Mouse (Mus musculus) v-Abl transformed pro-B cells (cell line): ENCODE results near the gene Slc4a4.
"Not testable (repeated sequence)": the region's sequence is repeated elsewhere in the genome, so short reads cannot be mapped to it uniquely, and the experiment has no call there.

ENCODE experiments used
- in situ Hi-C, 2 experiments: fragments of 400-800 bp; cut with MboI; formaldehyde crosslinking; loops; one replicate each; pipeline ENCODE4 v1.15.1; 2025; ENCODE audit not compliant: unreplicated experiment in 2 of 2

Slc4a4 gene

DNA sequence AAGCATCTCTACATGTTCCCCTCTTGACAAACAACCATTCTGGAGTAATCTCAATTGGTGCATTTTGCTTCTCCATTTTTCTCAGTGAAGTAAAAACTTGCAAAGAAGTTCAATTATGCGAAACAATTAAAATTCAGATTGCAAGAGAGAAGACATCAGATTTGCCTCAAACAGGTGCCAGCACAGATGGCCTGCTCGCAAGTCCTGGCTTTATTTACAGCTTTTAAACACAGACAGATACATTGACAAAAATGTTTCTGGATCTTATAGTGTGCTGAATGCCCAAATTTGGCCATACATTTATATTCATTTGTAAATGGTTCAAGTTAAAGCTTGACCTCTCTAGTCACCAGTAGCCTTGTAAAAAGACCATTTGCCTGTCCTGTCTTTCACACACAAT is 169.8 kb downstream of the Slc4a4 start:
- in situ Hi-C loops = no loop called here

DNA sequence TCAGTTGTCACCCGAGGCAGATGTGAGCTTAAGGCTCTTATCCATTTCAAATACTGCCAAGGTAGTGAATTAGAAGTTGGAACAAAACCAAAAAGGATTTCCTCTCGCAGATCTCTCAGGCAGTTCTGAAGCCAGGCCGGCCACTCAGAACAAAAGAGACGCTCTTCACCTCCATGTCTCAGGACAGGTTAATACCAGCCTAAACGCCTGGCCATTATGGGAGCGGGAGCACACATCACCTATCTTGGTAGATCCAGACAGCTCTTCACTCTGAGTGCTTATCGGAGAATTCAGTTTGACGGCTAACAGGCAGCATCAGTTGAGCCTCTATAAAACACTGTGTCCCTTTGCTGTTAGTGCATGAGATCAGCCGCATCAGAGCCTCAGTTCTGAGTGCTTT is 174.5 kb downstream of the Slc4a4 start:
- in situ Hi-C loops = no loop called here

DNA sequence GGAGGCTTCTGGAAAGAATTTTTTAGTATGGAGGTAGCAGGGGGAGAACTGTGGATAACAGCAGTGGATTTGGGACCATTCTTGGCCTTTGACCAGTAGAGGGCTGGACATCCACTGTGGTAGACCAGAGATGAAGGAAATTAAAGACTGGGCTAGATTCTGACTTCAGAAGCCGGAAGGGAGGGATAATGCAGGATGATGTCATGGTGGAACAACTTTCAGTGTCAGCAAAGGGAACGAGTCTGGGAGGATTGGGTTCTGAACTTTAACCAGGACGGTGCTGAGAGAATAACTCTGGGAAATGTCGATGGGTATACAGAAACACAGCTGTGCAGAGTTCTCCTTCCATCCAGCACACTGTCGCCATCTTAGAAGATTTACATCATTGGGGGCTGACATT is 175.7 kb downstream of the Slc4a4 start:
- in situ Hi-C loops = no loop called here

DNA sequence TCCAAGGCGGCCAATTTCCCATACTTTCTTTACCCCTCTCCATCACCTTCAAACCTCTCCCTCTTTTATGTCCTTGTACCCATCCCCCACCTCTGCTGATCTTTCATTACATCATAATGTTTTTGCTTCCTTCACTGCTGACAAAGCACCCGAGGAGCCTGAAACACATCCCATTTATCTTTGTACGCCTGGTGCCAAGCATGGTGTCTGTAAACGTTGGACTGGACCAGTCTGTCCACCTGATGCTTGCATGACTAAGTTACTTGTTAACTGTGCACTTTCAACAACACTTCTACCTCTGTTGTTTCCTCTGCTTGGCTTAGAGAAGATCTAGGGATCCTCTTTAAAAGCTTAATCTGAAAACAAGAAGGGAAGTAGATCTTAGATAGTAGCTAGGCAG is 180.5 kb downstream of the Slc4a4 start:
- in situ Hi-C loops = no loop called here

DNA sequence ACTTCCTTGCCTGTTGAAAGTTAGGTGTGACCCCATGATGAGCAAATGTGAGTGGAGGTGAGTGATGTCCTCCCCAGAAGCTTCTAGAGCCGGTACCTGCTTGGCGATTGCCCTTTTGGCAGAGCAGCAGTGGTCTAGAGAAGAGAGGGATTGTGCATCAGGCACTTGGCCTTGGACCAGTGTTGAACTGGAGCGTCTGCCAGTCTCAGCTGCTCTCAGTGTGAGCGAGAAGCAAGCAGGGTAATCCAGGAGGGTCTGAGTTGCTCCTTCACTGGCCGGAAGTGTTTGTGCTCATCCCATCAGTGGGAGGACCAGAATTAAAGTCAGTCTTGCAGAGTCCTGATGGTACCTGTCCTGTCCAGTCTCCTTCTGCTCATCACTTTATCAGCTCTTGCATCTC is 181.5 kb downstream of the Slc4a4 start:
- in situ Hi-C loops = no loop called here

DNA sequence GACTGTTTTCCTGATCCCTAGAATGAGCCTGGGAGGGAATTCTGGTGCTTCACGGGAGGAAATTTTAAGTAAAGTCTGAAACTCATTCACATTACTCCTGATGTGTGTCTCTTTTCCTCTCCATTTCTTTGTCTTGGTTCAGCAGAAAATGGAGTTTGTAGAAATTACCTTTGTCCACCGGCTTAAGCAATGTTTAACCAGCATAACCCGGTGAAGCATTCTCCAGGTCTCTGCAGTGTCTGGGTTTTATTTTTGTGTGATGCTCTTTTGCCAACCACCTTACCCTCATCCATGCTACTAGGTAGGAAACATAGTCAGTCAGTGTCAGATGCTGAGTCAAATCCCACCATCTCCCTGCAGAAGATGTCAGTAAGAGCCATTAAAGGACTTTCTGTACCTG is 183.4 kb downstream of the Slc4a4 start:
- in situ Hi-C loops = no loop called here

DNA sequence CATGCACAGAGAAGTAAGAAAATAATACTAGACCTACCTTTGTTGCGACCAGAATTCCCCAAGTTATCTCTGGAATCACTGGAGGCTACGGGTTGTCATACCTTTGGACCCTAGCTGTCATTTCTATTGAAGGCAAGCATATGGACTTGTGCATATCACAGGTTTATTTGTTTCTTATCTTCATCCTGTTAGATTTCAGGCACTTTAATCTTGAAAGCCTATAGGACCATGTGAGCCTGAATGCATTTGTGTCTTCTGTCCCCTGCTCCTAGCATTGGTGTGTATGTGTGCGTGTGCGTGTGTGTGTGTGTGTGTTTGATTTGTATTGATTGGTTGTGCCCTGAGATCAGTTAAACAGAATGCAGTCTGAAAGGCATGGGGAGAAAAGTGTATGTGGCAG is 185.3 kb downstream of the Slc4a4 start:
- in situ Hi-C loops = no loop called here

DNA sequence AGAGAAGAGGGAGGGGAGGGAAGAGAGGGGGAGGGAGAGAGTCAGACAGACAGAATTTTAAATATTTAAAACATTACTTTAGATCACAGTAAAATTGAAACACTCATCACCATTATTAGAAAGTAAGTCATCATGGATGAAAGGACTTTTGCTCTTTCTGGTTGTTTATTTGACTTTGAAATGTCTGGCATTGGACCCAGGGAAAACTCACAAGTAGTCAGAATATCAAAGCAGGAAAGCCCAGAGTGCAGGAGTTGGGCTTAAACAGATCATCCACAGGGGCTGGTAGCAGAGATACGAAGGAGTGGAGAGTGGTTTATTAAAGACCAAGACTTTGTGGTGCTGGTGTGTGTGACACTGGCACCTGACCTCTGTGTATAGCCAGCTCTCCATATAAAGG is 191.1 kb downstream of the Slc4a4 start:
- in situ Hi-C loops = no loop called here

DNA sequence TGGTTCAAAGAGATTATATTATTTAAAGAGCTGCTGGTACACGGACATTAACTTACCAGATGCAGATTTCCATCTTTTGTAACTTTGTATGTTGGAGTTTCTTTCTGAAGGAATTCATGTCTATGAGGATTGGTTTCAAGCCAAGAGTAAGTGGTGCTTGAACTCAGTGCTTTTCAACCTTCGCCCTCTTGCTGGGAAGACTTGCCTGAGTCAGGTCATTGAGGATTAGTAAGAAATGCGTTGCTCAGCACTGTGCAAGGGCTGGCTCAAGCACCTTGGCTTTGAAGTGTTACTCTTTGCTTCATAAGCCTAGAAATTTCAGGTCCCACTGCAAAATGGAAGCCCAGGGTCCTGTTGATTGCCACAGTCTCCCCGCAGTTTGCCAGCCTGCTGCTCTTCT is 196.9 kb downstream of the Slc4a4 start:
- in situ Hi-C loops = no loop called here

DNA sequence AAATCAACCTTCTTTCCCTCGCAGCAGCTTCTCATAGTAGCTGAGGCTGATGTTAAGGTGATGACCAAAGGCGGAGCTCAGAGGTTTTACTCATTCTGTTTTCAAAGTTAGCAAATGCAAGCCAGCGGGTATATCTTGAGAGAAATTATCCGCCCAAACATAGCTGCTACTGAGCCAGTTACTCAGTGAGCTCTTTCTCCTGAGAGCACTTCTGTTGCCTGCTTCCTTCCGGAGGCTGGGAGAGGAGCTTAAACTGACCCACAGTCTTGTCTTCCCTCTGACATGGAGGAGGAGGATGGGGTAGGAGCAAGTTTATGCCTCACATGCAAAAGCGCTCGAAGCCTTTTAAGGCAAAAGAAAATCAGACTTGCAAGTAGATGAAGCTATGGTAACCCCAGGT is 201.3 kb downstream of the Slc4a4 start:
- in situ Hi-C loops = no loop called here

DNA sequence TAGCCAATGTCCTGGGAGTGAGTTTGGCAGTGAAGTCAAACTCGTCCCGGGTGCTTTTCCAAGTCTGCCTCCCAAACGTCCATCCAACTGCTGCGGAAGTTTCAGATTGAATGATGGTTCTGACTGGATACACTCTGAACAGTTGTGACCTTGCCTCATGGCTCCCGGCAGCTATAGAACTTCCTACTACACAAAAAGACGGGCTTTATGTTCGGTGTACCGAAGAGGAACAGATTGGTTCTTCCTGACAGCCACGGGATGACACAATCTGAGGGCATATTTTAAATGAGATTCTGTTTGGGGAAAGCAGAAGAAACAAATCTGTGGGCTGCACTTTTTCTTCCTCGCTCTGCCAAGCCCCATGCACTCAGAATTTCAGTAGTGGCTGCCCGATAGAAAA is 201.8 kb downstream of the Slc4a4 start:
- in situ Hi-C loops = no loop called here

DNA sequence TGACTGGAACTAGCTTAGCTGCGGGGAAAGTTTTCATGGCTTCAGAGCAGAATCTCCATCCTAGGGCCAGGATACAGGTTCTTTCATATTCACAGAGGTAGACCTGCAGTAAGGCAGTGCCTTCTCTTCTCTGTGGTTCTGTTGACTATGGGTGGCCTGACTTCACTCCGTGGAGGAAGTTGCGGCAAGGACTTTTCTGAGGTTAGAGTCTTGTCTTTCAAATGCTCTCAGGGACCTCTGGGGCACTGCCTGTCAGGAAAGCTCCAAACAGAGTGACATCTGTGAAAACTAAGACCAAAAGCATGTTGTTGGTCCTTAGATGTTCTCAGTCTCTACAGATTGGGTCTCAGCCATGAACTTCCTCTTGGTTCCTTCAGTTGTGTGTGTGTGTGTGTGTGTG is 203.5 kb downstream of the Slc4a4 start:
- in situ Hi-C loops = no loop called here

DNA sequence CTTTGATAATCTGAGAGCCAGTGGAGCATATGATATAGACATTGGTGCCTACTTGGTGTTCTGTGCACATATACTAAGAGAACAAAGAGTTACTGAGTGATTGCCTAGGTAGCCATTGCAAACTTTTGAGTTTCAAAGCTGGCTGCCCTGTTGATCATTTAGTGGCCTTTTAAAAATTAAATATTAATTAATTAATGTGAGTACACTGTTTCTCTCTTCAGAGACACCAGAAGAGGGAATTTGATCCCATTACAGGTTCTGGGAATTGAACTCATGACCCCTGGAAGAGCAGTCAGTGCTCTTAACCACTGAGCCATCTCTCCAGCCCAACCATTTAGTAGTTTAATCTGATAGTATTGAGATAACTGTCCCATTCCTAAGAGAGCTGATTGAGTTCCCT is 209.8 kb downstream of the Slc4a4 start:
- in situ Hi-C loops = no loop called here

DNA sequence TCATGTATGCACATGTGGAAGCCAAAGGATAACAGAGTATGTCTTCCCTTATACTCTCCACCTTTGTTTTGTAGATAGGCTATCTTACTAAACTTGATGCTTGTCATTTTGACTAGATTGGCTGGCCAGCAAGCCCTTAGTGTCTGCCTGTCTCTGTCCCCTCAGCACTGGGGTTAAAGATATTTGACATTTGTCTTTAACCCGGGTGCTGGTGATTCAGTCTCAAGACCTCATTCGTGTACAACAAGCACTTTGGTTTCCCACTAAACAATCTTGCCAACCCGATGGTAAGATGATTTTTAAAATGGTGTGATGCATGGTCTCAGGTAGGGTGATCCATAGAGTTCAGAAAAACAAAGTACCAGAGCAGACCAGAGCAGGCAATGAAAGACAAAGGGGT is 210.7 kb downstream of the Slc4a4 start:
- in situ Hi-C loops = no loop called here

DNA sequence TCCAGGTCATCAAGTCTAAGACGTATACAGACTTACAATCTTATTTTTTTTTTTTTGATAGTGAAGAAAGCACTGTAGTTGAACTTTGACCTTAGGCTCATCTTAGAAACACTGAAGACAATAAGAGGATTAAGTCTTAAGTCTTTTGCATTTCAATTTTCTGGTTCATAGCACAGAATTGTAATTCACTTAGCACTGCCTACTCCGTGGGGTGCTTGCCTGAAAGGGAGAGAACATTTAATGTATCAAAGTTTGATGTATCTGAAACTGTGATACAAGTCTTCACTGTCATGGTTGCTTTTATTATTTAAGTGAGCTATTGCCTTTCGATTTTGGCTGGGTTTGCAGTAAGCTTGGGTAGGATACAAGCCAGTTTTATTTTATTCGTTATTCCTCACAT is 211.5 kb downstream of the Slc4a4 start:
- in situ Hi-C loops = no loop called here

DNA sequence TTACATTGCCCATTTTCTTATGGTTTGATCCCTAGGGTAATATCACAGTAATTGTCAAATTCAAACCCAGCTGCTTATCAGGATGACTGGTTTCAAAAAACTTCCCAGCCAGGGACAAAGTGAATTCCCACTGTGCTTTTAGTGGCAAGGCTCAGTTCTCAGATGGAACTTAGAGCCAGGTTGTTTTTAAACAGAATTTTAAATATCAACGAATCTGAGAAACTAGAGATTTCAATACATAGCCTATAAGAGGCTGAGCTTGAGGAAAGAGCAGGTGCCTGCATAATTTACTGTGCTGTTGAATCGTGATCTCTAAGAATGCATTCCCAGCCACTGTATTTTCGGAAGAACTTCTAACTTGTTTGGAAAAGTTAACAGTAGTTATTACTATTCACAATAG is 213.3 kb downstream of the Slc4a4 start:
- in situ Hi-C loops = no loop called here

DNA sequence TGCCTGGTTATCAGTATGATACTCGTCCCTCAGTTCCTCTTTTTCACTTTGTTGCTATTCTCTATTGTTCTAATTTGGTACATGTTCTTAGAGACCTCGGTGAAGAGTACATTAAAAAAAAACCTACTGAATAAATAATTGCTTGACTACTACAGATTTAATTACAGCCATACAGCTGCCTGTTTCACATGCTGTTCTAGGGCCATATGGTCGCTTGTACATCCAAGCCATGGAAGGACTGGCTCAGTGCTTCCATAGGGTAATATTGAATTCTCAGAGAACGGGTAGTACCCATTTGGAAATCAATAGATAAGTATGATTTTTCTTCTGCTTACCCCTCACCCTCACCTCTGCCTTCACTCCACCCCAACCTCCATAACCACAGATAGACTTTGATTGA is 215.9 kb downstream of the Slc4a4 start:
- in situ Hi-C loops = no loop called here

DNA sequence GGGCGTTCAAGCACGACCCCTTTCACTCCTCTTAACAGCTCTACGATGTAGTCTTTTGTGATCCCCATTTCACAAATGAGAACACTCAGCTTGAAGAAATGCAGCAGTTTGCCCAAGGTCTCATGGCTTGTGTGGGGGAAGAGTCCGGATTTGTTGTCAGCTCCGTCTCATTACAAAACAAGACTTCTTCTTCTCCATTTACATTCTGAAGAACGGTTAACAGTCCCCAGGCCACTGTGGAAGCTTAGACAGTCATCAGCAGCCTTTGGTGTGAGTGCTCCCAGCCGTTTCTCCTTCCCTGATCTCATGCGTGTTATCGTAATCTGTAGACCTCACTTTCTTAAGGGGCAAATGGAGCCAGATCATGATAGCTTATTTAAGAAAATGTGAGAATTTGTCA is 218.7 kb downstream of the Slc4a4 start:
- in situ Hi-C loops = no loop called here

DNA sequence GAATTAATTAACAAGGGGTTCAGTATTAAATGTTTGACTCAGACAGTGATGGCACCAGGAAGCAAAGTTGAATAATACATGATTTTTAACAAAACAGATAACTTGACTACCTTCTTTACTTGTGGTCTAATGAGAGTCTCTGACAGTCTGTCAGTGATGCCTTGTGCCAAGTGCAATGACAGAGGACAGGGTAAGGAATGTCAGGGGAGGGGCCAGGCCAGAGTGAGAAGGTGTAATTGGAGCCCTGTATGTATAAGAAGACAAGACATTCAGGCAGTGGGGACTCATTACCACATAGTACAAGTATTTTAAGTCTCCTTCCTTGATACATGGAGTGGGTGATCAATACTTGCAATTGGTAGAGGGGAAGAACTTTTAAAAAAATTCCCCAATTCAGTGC is 219.6 kb downstream of the Slc4a4 start:
- in situ Hi-C loops = no loop called here

DNA sequence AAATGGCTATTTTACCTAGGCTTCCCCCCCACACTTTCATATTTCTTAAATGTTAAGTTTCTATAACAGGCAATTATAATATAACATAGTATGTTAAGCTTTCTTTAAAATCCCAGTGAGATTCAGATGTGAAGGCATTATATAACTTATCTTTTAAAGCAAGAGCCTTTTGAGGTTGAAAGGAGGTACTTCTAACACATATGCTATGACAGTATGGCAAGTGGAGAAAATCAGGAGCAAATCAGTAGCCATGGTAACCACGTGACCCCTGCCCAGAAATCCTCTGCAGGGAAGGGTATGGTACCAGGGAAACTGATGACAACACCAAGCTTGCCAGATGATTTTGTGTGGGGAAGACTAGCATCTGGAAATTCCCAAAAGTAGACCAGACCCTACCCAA is 222.2 kb downstream of the Slc4a4 start:
- in situ Hi-C loops = no loop called here

DNA sequence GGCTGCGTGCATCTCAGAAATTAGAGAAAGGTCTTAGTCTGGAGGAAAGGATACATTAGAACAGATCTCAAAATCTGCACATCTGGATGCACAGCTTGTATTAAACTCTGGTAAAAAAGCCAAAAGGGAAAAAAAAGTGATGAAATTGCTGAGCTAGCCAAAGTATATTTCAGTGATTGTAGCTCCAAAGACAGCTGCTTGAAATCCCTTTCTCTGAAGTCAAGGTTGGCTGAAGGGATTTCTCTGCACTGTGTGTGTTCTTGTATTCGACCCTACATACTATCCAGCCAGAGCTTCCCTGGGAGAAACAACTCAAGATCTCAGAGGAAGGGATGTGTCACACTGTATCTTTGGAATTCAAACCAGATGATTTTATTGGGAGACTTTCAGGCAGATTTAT is 223.2 kb downstream of the Slc4a4 start:
- in situ Hi-C loops = no loop called here

DNA sequence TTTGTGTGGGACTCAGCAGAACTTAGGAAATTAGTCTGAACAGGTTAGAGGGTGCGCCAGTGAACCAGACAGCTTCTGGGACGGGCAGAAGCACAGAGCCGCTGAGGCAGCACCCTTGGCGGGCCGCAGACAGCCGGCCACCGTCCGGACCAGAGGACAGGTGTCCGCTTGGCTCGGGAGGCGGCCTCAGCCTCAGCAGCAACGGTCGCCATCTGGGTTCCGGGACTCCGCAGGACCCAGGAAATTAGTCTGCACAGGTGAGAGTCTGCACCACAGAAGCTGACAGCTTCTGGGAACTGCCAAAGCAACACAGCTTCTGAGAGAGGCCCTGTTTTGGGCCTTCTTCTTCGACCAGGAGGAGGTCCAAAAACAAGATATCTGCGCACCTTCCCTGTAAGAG is 225.4 kb downstream of the Slc4a4 start:
- in situ Hi-C loops = not testable (repeated sequence)

DNA sequence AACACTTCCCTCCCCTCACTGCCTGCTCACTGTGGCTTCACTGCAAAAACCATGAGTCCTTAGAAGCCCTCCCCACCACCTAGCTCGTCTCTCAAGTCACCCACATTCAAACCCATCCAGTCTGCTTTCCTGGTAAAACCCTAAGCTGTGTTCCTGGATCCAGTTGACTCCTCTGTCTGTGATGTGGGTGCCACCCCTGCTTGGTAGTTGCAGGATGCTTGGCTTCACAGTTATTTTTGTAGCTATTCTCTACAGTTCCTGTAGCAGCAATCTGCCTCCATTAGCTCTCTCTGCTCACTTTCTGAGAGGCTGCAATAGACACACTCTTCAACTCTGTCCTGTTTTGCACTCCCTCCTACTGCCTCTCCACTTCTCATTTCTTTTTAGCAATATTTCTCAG is 234.3 kb downstream of the Slc4a4 start:
- in situ Hi-C loops = no loop called here
